Mouse (Mus musculus) inflammation-experienced regulatory T-cells, adult 6 months (primary cell): ENCODE results near the gene Maats1. TPM values are rescaled to one million over a fixed set of nuclear protein-coding genes. Genes with fewer than 3 reads are reported as not detected.
A peak's percentile ranks its signal among the peaks of the same experiment; 100 is the strongest.
"Not testable (repeated sequence)": the region's sequence is repeated elsewhere in the genome, so short reads cannot be mapped to it uniquely, and the experiment has no call there.

Source experiments
- ATAC-seq: one replicate; pipeline ENCODE4 v1.8.0; 2017
- polyA plus RNA-seq, 3 experiments: library from polyadenylated mRNA; unstranded; fragments of 100-300 nt; shearing (Covaris generic); gene quantifications; one replicate each; pipeline ENCODE4 v1.2.1; 2017

The Maats1 gene
- polyA plus RNA-seq, 3 experiments from 2014 or later = 0.19 TPM; not detected in 2

GRCm38 (mm10) chr16:38348217-38348761, 6.3 kb upstream of the Maats1 start:
- no peak for ATAC-seq

DNA sequence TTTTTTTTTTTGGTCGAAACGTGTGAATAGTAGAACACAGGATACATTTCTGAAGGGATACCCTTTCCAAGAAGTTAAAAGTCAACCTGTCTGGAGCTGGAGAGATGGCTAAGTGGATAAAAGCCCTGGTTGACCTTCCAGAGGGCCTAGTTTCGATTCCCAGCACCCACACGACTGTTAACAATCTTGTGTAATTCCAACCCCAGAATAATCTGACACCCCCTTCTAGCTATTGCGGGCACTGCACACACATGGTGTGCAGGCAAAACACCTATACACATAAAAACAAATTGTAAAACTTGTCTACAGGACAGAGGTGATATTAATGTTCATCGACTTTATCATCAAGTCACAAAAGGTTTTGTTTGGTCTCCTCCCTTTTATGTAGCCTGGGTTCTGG, 5.6 kb upstream of the Maats1 start:
- no peak for ATAC-seq

GRCm38 (mm10) chr16:38346529-38347325, 4.8 kb upstream of the Maats1 start, which contains the start of the genes Cox17 and Gm21987:
Cox17 (plus strand) TSS chr16:38346991.
Gm21987 (plus strand) TSS chr16:38347040.
- ATAC-seq = peak; percentile 99

DNA sequence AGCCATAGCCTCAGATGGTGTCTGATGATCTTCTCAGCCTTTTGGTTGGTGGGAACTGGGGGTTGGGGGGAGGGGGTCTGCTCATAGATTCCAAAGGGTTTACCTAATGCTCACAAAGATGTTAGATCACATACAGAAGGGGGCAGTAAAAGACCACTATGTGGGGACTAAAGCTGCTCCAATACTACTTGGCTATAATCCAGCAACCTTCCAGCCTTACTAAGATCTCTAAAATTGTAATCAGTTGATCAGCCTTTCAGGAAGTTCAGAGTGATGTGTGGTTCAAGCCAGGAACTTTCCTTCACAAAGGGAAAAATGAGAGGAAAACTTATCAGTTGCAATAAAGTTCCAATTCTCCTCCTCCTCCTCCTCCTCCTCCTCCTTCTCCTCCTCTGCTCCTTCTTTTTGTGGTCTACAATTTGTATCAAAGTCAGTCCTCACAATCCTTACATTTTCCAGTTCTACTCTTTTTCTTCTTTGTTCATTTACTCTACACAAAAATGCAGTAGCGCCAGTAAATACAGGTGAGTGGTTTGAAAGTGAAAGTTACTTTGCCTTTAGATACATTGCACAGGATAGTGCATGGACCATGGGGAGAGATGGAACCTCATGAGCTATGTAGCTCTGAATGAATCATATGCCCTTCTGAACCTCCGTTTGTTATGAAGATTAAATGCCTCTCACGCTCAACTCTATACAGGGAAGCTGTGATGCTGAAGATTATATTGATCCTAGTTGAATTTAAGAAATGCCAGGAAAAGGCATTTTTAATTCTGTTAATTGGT, 3.2 kb upstream of the Maats1 start:
- no peak for ATAC-seq

DNA sequence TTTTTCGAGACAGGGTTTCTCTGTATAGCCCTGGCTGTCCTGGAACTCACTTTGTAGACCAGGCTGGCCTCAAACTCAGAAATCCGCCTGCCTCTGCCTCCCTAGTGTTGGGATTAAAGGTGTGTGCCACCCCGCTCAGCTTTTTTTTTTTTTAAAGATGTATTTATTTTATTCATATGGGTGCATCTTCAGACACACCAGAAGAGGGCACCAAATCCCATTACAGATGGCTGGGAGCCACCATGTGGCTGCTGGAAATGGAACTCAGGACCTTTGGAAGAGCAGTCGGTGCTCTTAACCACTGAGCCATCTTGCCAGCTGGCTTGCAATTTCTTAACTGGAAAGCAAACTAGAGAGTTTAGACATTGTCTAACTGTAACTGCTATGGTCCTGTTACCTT, 3.9 kb downstream of the Maats1 start:
- ATAC-seq = not testable (repeated sequence)

DNA sequence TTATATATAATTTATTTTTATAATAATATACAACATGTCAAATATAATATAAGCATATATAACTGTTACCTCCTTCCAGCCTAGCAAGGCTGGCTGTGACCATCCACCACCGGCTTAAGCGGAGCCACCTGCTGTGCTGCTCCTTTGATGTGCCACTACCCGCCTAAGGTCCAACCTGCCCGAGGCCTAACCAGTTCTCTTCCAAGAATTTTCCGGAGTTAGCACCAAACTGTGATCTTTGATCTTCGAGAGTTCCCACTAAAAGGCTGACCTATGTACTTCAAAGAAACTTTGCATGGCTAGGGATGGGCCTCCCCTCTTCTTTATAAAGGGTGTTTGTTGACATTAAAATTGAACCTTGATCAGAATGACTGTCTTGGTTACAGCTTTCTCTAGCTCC, 7.5 kb downstream of the Maats1 start:
- no peak for ATAC-seq

- ATAC-seq = no peak
These were observed 12.6 kb downstream of the Maats1 start for GRCm38 (mm10) chr16:38329340-38329739.

- no peak for ATAC-seq
These were observed 15.1 kb downstream of the Maats1 start for GRCm38 (mm10) chr16:38326778-38327397.

GRCm38 (mm10) chr16:38324311-38324710, 17.6 kb downstream of the Maats1 start:
- no peak for ATAC-seq

DNA sequence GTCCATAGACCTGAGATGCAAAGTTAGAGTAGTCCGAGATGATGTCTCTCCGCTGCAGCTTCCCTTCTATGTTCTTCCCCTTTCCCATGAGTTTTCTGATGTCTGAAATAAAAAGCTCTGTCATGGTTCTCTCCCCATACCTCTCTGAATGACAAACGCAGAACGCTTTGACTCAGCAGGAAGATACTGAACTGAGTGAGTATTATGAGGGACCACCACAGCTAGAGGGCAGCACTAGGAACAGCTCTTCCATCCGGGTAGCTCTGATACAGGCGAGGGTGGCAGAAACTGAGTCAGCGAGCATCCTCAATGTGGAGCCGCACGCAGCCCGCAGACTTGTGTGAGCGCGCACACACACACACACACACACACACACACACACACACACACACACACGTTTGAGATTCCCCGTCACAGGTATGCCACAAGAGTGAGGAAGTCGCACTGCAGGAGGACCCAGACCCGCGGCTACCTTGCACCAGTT, 20.4 kb downstream of the Maats1 start:
- ATAC-seq = peak; percentile 77

DNA sequence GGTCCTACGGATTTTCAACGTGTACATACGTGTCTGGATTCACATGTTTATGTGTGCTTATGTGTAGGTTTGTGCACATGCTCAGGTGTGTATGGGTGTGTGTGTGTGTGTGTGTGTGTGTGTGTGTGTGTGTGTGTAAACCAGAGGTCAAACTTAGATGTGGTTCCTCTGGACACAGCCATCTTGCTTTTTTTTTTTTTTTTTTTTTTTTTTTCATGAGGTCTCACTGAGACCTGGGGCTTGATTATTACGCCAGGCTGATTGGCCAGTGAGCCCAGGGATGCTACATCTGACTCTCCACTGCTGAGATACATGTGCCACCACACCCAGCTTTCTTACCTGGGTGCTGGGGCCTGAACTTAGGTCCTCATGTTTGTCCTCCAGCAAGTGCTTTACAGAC, 22.9 kb downstream of the Maats1 start:
- ATAC-seq = no peak

DNA sequence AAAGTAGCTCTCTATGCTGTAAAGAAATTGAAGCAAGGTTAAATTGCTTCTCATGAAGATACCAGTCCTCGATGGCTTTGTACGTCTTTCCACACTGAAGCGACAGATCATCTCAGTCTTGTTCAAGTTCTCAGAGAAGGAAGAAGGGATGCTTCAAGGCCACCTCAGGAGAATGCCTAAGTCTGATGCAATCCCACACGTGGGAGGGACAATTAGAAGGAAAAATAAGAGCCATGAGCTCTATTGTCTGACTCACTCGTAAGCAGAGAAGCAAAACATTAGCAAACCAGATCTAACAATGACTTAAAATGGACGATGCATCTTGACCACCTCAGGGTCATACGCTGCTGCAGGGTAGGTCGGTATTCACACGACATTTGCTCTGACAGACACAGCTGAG, 23.5 kb downstream of the Maats1 start:
- no peak for ATAC-seq

- no peak for ATAC-seq
These were observed 33.7 kb downstream of the Maats1 start for GRCm38 (mm10) chr16:38308195-38308594.

DNA sequence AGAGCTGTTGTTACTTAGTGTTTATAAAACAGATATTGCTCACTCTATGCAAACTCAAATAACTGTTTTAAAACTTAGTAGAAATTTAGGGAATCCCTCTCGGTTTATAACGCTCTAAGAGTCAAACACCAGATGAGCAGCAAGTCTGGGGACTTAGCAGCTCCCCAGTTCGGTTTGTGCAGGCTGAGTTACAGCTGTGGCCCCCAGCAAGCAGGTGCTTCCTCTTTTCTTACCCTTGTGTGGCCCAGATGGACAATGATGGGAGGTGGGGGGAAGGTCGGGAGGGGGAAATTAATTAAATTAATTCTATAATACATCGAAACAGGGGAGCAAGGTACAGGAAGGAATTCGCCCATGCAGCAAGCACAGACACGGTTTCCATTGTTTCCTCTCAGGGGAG, 34.3 kb downstream of the Maats1 start:
- no peak for ATAC-seq

DNA sequence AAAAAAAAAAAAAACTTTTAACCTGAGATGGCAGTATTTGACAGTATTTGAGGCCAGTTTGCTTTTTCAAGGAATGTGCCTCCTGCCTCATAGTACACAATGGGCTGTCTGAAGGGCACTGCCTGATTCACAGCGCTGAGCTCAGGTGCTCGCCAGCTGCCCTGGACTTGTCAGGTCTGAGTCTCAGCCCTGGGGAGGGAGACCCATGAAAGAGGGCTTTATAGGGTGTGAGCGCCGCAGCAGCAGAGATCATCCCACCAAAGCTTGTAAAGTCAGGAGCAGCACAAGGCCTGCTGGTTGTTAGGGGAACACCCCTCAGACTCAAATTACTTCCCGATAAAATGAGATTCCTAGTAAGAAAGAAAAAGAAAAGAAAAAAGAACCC, 34.7 kb downstream of the Maats1 start:
- ATAC-seq = no peak

GRCm38 (mm10) chr16:38306571-38307220, 35.2 kb downstream of the Maats1 start:
- ATAC-seq = no peak

DNA sequence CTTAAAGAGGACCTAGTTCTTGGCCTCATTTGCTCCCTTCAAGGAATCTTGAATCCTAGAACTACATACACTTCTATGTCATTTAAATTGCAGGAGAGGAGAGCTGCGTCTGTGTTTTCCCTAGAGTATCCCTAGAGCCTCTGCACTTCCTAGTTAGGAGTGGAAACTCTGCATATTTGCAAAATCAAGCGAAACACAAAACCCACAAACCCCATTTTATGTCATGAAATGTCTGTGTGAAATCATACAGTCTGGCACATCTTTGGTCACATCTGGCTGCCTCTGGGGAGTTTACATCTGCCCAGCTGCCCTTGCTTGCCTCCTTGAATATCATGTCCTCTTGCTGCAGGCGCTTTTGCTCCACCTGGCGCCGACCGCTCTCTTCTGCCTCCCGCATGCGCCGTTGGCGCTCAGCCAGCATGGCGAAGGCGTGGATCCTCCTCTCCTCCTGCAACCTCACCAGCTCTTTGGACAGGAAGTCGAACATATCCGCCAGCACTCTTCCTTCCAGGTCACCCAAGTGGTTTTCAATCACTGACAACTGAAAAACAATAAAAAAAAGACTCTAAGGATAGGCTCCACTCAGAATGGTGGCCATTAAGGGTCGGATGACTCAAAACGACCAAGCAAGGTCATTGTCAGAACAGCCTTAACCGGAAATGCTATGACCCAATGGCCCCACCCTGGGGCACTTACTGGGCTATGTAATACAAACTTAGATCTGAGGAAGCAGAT, 37.3 kb downstream of the Maats1 start:
- ATAC-seq = no peak

DNA sequence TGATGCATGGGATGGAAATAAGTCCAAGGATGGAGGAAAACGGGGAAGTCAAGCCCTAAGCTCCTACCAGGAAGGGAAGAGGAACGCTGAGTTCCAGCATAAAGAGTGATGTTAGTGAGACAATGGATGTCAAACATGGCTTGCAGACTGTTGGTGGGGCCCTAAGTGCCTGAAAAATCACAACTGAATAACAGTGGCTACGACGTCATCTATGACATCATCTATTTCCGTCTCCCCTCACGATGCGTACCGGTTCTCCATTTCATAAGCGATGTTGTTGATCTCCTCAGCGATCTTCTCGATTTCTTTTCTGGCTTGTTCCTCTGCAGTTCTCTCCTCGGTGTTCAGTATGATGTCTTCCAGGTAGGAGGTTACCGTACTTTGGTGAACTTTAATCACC, 39.6 kb downstream of the Maats1 start:
- ATAC-seq = no peak

GRCm38 (mm10) chr16:38298410-38298809, 43.5 kb downstream of the Maats1 start:
- no peak for ATAC-seq

- ATAC-seq = no peak
These were observed 46.5 kb downstream of the Maats1 start for GRCm38 (mm10) chr16:38295349-38295930.

- ATAC-seq = no peak
These were observed 47.1 kb downstream of the Maats1 start, which contains the start of gene Nr1i2 for GRCm38 (mm10) chr16:38294685-38295348. Nr1i2 (minus strand) TSS chr16:38294824.
